Mouse (Mus musculus): ENCODE measurements around the gene Gm21974.

DNA sequence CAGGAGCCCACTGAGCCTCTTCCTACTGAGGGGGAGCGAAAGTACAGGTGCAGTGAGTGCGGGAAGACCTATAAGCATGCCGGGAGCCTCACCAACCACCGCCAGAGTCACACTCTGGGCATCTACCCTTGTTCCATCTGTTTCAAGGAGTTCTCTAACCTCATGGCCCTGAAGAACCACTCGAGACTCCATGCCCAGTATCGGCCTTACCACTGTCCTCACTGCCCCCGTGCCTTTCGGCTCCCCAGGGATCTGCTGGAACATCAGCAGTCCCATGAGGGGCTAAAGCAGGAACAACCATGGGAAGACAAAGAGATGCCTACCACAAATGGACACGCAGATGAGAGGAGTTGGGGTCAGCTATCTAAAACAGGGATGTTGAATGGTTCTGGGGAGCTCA is 16.0 kb downstream of the Gm21974 start:
- TF ChIP-seq CTCF (IDR thresholded peaks at IDR 0.05; ENCODE audit: borderline replicate concordance, control insufficient read depth, extremely low read depth, insufficient read depth, low read length, poor library complexity) (no peak), POLR2A (IDR thresholded peaks at IDR 0.05; ENCODE audit: control insufficient read depth, extremely low read depth, insufficient read depth, low read length, poor library complexity) (no peak)

Measured in thymus, adult 2 months (tissue).